Mouse (Mus musculus) forelimb bud, embryonic 11.5 days (tissue): Measurements from ENCODE around the gene Mtg1.
"Not testable (repeated sequence)": the region's sequence is repeated elsewhere in the genome, so short reads cannot be mapped to it uniquely, and the experiment has no call there.

ENCODE experiments used
- DNase-seq: peaks from one replicate; pipeline ENCODE4 v3.0.0-alpha.2; 2012; ENCODE audit warnings: low read depth, low spot score

The Mtg1 gene

GRCm38 (mm10) chr7:140126934-140127333 is 10.4 kb upstream of the Mtg1 start:
- DNase-seq: no peak

DNA sequence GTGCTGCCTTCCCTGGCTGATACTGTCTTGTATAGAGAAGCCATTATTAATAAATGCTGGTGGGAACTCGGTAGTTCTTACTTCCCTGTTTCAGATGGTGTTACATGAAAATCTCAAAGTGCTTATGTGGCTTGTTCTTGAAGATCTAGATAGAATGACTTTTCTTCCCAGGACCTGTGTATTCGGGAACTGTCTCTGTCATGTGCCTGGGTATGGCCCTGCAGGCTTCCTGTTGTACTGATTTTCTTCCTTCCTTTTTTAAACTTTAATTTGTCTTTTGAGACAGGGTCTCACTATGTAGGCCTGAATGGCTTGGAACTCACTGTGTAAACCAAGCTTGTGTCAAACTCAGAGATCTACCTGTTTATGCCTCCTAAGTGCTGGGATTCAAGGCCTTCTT is 9.5 kb upstream of the Mtg1 start:
- no peak for DNase-seq

DNA sequence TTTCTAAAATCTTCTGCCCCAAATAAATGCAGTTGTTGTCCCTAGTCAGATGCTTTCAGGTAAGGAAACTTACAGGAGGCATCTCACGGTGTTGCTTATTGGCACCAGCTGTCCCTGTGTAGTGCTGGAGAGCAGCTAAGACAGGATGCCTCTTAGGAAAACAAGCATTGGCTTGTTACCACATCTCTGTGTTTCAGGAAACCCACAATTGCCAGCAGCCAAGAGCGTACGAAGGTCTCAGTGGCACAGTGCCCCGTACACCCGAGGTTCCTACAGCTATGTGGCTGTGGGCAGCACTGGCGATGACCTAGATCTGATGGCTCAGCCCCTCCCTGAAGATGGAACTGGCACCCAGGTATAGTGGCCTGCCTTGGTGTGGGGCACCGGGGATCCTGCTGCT is 5.2 kb upstream of the Mtg1 start:
- DNase-seq: not testable (repeated sequence)

DNA sequence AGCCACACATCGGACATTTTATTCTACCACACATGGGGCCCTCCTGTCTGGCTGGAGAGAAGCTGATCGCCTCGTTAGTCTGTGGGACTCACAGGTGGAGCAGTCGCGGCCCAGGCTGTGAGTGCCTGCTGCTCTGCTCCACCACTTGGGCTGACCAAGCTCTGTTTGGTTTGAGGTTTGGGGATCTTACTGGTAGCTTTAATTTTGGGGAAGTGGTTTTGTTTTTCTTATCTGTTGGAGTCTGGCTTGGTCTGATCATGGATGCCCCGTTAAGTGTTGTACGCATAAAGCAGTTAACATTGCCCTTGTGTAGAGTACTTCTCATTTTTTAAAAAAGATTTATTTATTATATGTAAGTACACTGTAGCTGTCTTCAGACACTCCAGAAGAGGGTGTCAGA is 3.3 kb upstream of the Mtg1 start:
- not testable (repeated sequence) for DNase-seq

- DNase-seq: no peak
Observed at GRCm38 (mm10) chr7:140135106-140135770, 2.1 kb upstream of the Mtg1 start.

GRCm38 (mm10) chr7:140138021-140138310 is 602 bp downstream of the Mtg1 start:
- DNase-seq: no peak

- DNase-seq: peak; percentile 65
Observed at GRCm38 (mm10) chr7:140141350-140141749, 4.0 kb downstream of the Mtg1 start.

GRCm38 (mm10) chr7:140144550-140144949 is 7.2 kb downstream of the Mtg1 start:
- DNase-seq: no peak

- DNase-seq: peak; percentile 2
Observed at GRCm38 (mm10) chr7:140153383-140153782, 16.0 kb downstream of the Mtg1 start.

DNA sequence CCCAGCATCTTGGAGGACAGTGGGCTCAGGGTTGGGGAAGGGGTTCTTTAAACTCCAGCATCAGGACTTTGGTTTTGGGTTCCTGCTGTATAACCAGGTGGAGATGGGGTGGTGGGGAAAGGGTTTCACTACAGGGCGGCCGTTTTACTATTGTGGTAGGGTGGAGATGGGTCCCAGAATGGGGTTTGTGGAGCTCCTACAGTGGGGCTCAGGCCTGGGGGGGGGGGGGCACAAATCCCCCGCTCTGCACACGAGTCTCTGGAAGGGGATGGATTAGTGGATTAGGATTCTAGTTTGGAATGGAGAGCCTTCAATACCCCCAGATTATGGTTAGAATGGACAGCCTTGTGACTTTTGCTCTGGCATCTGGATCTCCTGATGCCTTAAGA is 16.5 kb downstream of the Mtg1 start:
- DNase-seq: no peak

DNA sequence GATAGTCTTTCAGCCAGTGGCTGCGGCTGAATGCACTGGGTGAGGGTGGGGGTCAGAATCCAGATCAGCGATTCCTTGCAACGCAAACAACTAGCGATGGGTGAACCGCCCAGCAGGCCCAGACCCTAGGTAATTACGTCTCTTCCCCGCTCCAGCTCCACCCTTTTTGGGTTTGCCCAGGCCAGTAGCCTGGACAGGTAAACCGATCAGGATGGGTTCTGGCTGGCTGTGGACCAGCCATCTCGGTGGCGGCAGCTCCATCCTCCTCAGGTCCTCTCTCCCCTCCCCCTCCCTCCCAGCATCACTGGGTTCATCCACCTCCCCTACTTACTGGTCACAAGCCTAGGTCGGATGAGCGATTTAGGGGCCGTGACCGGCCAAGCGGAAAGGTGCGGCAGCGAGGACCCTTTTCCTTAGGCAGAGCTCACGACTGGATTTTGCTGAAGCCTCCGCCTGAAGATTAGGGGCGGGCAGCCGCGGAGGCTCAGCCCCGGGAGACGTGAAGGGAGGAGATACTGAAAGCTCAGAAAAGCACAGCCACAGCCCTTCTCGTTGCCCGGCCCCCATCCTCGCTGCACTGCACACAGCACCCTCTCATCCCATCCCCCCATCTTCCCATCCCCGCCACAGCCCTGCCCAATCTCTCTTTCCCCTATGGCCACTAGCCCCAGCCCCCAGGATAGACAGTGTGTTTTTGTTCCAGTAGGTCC is 17.0 kb downstream of the Mtg1 start, which contains the start of gene Sprn:
Gene Sprn (minus strand): TSS at position 660 of the 710 bp plus-strand sequence.
- DNase-seq: no peak

DNA sequence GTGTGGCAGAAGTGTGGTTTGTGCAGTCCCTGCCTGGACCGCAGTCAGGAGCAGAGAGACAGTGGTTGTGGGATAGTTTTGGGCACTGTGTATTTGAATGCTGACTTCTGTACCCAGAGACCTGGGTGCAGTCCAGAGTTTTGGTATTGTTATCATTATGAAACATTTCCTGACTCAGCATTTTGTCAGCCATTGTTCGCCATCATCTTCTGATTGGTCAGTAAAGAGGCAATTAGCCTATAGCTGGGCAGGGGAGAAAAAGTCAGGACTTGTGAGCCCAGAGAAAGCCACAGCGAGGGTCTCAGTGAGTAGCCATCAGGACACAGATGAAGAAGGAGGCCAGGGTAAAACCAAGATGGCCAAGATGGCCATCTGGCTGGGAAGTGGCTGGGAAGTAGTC is 23.0 kb downstream of the Mtg1 start:
- DNase-seq: no peak

DNA sequence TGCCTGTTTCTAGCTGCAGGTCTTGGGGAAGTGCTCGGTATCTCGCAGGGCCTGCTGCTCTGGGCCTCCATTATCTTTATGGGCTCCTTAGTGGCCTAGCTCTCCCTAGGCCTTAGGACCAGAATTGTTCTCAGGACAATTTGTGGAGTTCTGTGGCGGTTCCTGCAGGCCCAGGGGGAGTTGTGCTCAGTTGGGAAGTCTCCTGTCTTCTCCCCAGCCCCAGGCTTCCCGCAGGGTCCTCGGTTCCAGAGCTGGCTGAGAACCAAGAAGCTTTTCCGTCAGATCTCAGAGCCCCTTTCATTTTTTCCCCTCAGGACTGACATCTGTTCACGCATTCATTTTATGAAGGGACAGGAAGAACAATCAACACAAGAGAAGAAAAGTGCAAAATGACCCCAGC is 27.3 kb downstream of the Mtg1 start, which contains the start of gene Olfr522:
Gene Olfr522 (minus strand): TSS at position 101 of the 400 bp plus-strand sequence.
- DNase-seq: no peak

DNA sequence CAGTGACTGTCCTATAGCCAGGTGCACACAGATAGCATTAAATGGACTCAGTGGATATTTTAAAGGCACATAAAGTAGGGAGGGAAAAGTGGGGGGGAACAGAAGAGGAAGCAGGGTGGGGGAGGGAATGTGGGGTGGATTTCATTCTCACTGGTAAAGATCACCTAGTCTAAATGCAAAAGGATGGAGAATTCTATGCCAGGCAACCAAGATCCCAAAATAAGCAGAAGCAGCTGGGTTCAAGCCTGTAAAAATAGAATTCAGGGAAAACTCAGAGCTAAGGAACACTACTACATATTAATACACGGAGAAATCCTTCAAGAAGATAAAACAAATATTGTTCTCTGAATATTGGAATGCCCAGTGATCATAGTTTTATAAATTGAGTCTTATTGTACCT is 30.6 kb downstream of the Mtg1 start:
- DNase-seq: no peak

DNA sequence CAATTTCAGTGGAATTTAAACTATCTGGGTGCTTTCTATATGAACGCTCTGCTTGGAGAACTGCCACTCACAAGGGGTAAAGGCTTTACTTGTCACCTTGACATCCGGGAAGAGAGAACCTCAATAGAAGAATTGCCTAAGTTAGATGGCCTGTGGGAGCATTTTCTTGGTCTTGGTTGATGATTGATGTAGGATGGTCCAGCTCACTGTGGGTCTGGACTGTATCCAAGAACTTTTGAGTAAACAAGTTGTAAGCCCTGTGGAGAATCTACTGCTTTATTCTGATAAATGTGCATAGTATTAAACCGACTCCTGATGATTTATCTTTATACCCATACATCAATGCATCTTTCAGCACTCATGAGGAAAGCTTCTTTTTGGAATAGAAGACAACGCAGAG is 32.0 kb downstream of the Mtg1 start:
- DNase-seq: no peak

GRCm38 (mm10) chr7:140170863-140171262 is 33.5 kb downstream of the Mtg1 start:
- no peak for DNase-seq

GRCm38 (mm10) chr7:140172936-140173335 is 35.6 kb downstream of the Mtg1 start, which contains the start of gene Olfr523:
Gene Olfr523, plus strand, starts transcription at chr7:140173217.
- DNase-seq: no peak

- DNase-seq: no peak
Observed at GRCm38 (mm10) chr7:140179176-140179575, 41.8 kb downstream of the Mtg1 start.

DNA sequence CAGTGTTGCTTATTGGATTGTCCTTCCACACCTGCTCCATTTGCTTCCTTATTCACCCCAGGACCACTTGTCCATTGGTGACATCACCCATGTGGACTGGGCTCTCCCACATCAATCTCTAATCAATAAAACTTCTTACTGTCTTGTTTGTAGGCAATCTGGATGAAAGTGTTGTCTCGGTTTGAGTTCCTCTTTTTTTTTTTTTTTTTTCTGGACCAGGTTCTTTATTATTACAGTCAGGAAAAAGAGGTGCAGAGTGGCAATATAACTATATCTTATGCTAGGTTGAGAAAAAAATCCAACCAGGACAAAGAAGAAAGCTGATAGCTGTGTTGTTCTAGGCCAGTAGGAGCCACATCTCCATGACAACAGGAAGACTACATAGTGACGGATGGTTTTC is 43.3 kb downstream of the Mtg1 start:
- no peak for DNase-seq

DNA sequence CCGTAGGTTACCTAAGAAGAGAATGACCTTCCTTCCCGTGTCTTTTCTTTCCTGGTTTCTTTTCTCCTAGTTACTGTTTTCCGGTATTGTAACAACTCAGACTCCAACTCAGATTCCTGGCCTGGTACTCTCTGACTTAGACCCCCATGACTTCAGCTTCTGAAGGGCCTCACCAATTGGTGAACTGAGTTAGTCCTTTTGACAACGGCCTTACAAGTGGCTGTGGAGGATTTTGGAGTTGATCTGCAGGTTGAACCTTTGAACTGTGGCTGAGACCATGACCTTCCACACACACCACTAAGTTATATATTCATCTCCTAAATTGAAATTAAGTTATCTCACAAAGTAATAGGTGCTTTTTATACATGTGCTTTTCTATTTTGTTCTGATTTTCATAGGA is 46.8 kb downstream of the Mtg1 start:
- no peak for DNase-seq

GRCm38 (mm10) chr7:140186646-140187620 is 49.6 kb downstream of the Mtg1 start:
- DNase-seq: peak; percentile 13

- no peak for DNase-seq
Observed at GRCm38 (mm10) chr7:140187721-140188390, 50.5 kb downstream of the Mtg1 start.
